Mouse (Mus musculus) spleen, adult 2 months (tissue): ENCODE measurements around the gene Pik3c2b. TPM values are rescaled to one million over a fixed set of nuclear protein-coding genes. Genes with fewer than 3 reads are reported as not detected.

Source experiments
- DNase-seq, 2 experiments: peaks; one replicate each; pipeline versions ENCODE4 v3.0.0 to v3.0.0-alpha.2; 2012 to 2021; ENCODE audit warnings: low spot score in 2 of 2, low read depth in 1 of 2
- H3K27ac ChIP-seq: fragments of 200-500 bp; 2 replicates; pipeline ENCODE4 v1.5.1; 2012; ENCODE audit warnings: low read length, inconsistent platforms; ENCODE audit not compliant: insufficient read depth
- H3K27me3 ChIP-seq: fragments of 200-500 bp; 2 replicates; pipeline ENCODE4 v1.6.1; 2012; ENCODE audit warnings: mild to moderate bottlenecking, moderate library complexity, low read length, inconsistent platforms; ENCODE audit not compliant: control insufficient read depth, insufficient read depth
- H3K36me3 ChIP-seq: fragments of 200-500 bp; 2 replicates; pipeline ENCODE4 v1.6.1; 2012; ENCODE audit warnings: mild to moderate bottlenecking, low read length, inconsistent platforms; ENCODE audit not compliant: control insufficient read depth, insufficient read depth
- H3K4me1 ChIP-seq: fragments of 200-500 bp; 2 replicates; pipeline ENCODE4 v1.6.1; 2011; ENCODE audit warnings: inconsistent platforms; ENCODE audit not compliant: control insufficient read depth, insufficient read depth, insufficient read length
- H3K4me3 ChIP-seq: fragments of 200-500 bp; 2 replicates; pipeline ENCODE4 v1.5.1; 2011; ENCODE audit warnings: mild to moderate bottlenecking, inconsistent platforms; ENCODE audit not compliant: insufficient read depth, insufficient read length; ENCODE audit errors: extremely low read depth
- CTCF ChIP-seq: fragments of 200-500 bp; IDR thresholded peaks from 2 replicates; pipeline ENCODE4 v1.5.1; 2011; ENCODE audit warnings: mild to moderate bottlenecking, inconsistent platforms; ENCODE audit not compliant: insufficient read depth, insufficient read length, insufficient replicate concordance; ENCODE audit errors: extremely low read depth
- POLR2A ChIP-seq: fragments of 200-500 bp; IDR thresholded peaks from 2 replicates; pipeline ENCODE4 v1.6.1; 2011; ENCODE audit warnings: low read depth, low read length, inconsistent platforms
- WGBS: fragments of 180-500 bp; shearing (Covaris S2); methylation state at CpG from one replicate; pipeline ENCODE4 v1.1.7; 2018; 5-methylcytosine and 5-hydroxymethylcytosine counted together
- polyA plus RNA-seq: library from polyadenylated mRNA; depleted of rRNA; stranded (reverse); fragments of >200 nt; gene quantifications from 2 replicates; pipeline ENCODE4 v1.2.3, GENCODE M21; 2012; rRNA removed

The Pik3c2b gene
- polyA plus RNA-seq, result 22.2 and 30.5 TPM in 2 replicates

DNA sequence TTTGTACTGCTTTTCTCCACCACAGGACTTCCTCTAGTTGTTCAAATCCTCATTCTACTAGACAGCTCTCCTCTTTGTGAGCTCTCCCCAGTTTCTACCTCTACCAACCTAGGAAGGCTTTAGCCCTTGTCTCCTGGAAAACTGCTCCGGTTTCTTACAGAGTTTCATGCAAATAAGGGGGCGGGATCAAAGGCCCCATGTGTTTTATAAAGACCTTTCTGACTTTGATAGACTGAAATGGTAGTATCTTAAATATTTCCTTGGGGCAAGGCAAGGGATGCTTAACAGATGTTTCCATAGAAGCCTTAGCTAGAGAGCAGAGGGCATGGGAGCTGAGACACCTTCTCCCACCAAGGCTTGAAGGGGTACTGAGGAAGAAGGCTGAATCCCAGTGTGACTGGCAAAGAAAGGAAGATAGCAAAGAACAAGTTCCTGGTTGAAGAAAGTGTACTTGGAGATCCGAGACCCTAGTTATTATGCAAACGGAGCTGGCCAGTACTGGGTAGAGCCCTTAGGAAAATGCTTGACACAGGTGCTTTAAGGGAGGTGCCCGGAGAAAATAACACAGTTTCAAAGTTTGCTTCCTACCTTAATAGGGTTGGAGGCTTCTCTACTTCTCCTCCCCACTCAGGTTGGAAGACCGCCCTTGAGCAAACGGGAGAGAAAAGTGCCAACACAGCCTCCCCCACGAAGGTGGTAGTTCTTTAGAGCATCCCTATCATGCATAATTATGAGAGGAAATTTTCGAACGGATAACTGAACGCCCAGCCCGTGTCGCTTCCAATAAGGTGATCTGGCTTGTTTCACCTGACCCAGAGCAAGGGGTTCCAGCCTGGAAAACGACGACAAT lies at the start of gene Pik3c2b:
Gene Pik3c2b (plus strand): TSS at position 657 of the 850 bp plus-strand sequence.
- H3K4me1 ChIP-seq, result peaks cover 9% of the 10 kb centered on the region; the same call in 1 of the 2 replicates
- H3K4me3 ChIP-seq, result peak within 1 kb of the TSS; percentile 70
- peaks cover 2% of the 10 kb centered on the region; the same call in 1 of the 2 replicates for H3K27me3 ChIP-seq
- peak within 1 kb of the TSS; percentile 85 for H3K27ac ChIP-seq
- H3K36me3 ChIP-seq, result no peaks in the 10 kb centered on the region
- 11% methylated on average over 15 of the region's 15 CpGs for WGBS
- no peak for TF ChIP-seq CTCF
- no peak for TF ChIP-seq POLR2A
- DNase-seq, result no peak

DNA sequence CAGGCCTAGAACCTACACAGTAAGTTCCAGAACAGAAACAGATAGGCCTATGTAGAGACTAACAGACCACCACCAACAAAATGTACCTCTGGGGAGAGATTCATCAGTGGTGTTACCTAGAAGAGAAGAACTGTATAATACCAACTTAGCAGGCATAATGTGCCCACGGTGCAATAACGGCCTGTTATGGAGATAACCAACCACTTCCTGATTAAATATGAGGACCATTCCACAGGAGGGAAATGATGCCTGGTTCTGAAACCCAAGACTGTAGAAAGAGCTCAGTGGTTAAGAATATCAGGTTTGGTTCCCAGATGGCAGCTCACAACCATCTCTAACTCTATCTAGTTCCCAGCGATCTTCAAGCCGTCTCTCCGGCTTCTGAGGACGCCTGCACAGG lies 45.1 kb upstream of the Pik3c2b start:
- 87% methylated on average over 6 of the region's 6 CpGs for WGBS
- Histone ChIP-seq H3K36me3 (peaks cover 58% of the 10 kb centered on the region), H3K27me3 (no peaks in the 10 kb centered on the region), H3K4me3 (no peak overlapping the region), H3K4me1 (no peaks in the 10 kb centered on the region), H3K27ac (no peak overlapping the region)
- no peak for DNase-seq
- no peak for TF ChIP-seq CTCF
- no peak for TF ChIP-seq POLR2A

DNA sequence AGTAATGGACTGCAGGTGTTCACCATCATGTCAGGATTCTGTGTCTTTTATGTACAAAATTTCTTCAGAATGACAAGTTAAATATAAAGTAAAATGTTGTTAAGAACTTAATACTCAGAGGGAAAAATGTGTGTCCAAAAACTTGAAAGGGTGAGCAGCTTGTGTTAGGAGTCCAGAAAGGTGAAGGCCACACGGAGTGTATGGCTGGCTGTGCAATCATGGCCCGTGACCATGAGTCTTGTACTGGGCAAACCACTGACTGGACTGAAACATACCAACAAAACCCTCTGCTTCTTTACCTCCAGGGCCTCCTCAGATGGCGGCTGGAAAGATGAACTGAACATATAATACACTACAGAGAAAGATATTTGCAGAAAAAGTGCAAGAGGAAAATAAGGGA lies 38.9 kb upstream of the Pik3c2b start:
- no peaks in the 10 kb centered on the region for H3K27me3 ChIP-seq
- WGBS, result 92% methylated on average over 3 of the region's 3 CpGs
- peaks cover 39% of the 10 kb centered on the region for H3K36me3 ChIP-seq

DNA sequence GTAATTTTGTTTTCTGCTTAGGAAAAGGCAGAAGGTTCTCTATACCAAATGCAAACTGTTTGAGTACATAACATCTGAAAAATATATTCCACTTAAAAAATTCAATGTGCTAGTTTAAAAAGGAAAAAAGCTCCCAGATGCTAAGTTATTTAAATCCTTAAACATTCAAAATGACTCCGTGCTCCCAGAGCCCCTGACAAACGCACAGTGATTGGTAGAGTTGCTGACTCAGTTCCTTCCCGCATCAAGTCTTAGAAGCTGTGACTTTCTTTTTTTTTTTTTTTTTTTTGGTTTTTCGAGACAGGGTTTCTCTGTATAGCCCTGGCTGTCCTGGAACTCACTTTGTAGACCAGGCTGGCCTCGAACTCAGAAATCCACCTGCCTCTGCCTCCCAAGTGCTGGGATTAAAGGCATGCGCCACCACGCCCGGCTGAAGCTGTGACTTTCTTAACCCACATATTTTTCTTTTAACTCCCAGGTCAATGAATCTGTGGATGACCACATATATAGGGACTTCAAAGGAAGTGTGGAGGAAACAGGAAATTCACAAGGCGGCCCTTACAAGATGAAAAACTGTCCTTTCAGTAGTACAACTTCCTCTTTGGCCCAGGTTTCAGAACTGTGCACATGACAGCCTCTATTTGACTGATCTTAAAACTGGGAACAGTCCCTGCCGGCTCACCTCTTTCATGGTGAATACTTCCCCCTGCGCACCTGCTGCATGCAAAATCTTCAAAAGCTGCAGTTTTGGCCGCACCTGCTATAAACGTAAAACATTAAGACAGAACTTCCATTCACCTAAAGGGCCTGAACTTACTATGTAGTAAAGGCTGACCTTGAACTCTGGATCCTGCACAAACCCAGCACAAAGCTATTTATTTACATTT lies 33.3 kb upstream of the Pik3c2b start:
- no peaks in the 10 kb centered on the region for H3K27me3 ChIP-seq
- TF ChIP-seq POLR2A, result no peak
- TF ChIP-seq CTCF, result no peak
- peak overlapping the region; percentile 23; the same call in 1 of the 2 replicates for H3K27ac ChIP-seq
- DNase-seq, result peak; percentile 52 to 54
- peaks cover 3% of the 10 kb centered on the region; the same call in 1 of the 2 replicates for H3K4me1 ChIP-seq
- peaks cover 25% of the 10 kb centered on the region for H3K36me3 ChIP-seq
- WGBS, result 30% methylated on average over 12 of the region's 13 CpGs
- no peak overlapping the region for H3K4me3 ChIP-seq

More for the DNA sequence above, 38.9 kb upstream of the Pik3c2b start:
- no peak for DNase-seq
- H3K4me1 ChIP-seq, result no peaks in the 10 kb centered on the region
- no peak overlapping the region for H3K27ac ChIP-seq
- no peak overlapping the region for H3K4me3 ChIP-seq
- TF ChIP-seq CTCF (no peak), POLR2A (no peak)

DNA sequence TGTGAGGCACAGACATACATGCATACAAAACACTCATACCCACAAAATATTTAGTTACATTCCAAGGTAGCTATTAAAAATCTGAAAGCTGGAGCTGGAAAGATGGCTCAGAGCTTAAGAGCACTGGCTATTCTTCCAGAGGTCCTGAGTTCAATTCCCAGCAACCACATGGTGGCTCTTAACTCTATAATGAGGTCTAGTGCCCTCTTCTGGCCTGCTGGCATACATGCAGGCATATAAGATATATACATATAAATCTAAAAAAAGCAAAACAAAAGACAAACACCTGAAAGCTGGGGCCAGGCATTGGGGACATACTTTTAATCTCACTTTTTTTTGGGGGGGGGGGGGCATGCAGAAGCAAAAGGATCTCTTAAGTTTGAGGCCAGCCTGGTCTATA lies 32.1 kb upstream of the Pik3c2b start:
- Histone ChIP-seq H3K36me3 (peaks cover 29% of the 10 kb centered on the region), H3K27me3 (no peaks in the 10 kb centered on the region), H3K4me3 (no peak overlapping the region), H3K27ac (peak overlapping the region; percentile 16; the same call in 1 of the 2 replicates), H3K4me1 (peaks cover 3% of the 10 kb centered on the region; the same call in 1 of the 2 replicates)
- peak in 1 of 2 experiments; percentile 7 for DNase-seq
- TF ChIP-seq CTCF (no peak), POLR2A (no peak)

DNA sequence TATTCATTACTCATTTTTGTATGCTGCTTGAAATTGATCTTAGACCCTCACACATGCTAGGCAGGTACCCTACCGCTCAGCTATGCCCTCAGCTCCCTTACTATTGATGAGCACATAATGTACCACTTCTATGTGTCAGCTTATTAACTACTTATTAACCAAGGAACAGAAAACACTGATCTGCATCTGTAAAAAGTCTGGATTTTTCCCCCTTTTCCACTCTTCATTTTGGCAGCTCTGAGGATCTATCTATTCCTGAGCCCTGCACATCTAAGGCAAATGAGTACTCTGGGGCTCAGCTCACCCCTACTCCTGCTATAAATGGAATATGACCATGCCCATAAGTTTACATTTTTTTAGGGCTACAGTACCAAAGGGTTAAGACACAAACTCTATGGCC lies 31.3 kb upstream of the Pik3c2b start:
- H3K27me3 ChIP-seq, result no peaks in the 10 kb centered on the region
- no peak for DNase-seq
- 100% methylated on average over 1 of the region's 1 CpGs for WGBS
- peaks cover 31% of the 10 kb centered on the region for H3K36me3 ChIP-seq
- H3K4me1 ChIP-seq, result peaks cover 3% of the 10 kb centered on the region; the same call in 1 of the 2 replicates
- no peak overlapping the region for H3K4me3 ChIP-seq
- TF ChIP-seq CTCF (no peak), POLR2A (no peak)
- H3K27ac ChIP-seq, result no peak overlapping the region
